Mouse (Mus musculus) spleen, adult 2 months (tissue): ENCODE results near the gene Kat5. TPM values are rescaled to one million over a fixed set of nuclear protein-coding genes. Genes with fewer than 3 reads are reported as not detected.

Source experiments
- DNase-seq, 2 experiments: peaks; one replicate each; pipeline versions ENCODE4 v3.0.0 to v3.0.0-alpha.2; 2012 to 2021; ENCODE audit warnings: low spot score in 2 of 2, low read depth in 1 of 2
- H3K27ac ChIP-seq: fragments of 200-500 bp; 2 replicates; pipeline ENCODE4 v1.5.1; 2012; ENCODE audit warnings: low read length, inconsistent platforms; ENCODE audit not compliant: insufficient read depth
- H3K27me3 ChIP-seq: fragments of 200-500 bp; 2 replicates; pipeline ENCODE4 v1.6.1; 2012; ENCODE audit warnings: mild to moderate bottlenecking, moderate library complexity, low read length, inconsistent platforms; ENCODE audit not compliant: control insufficient read depth, insufficient read depth
- H3K36me3 ChIP-seq: fragments of 200-500 bp; 2 replicates; pipeline ENCODE4 v1.6.1; 2012; ENCODE audit warnings: mild to moderate bottlenecking, low read length, inconsistent platforms; ENCODE audit not compliant: control insufficient read depth, insufficient read depth
- H3K4me1 ChIP-seq: fragments of 200-500 bp; 2 replicates; pipeline ENCODE4 v1.6.1; 2011; ENCODE audit warnings: inconsistent platforms; ENCODE audit not compliant: control insufficient read depth, insufficient read depth, insufficient read length
- H3K4me3 ChIP-seq: fragments of 200-500 bp; 2 replicates; pipeline ENCODE4 v1.5.1; 2011; ENCODE audit warnings: mild to moderate bottlenecking, inconsistent platforms; ENCODE audit not compliant: insufficient read depth, insufficient read length; ENCODE audit errors: extremely low read depth
- CTCF ChIP-seq: fragments of 200-500 bp; IDR thresholded peaks from 2 replicates; pipeline ENCODE4 v1.5.1; 2011; ENCODE audit warnings: mild to moderate bottlenecking, inconsistent platforms; ENCODE audit not compliant: insufficient read depth, insufficient read length, insufficient replicate concordance; ENCODE audit errors: extremely low read depth
- POLR2A ChIP-seq: fragments of 200-500 bp; IDR thresholded peaks from 2 replicates; pipeline ENCODE4 v1.6.1; 2011; ENCODE audit warnings: low read depth, low read length, inconsistent platforms
- WGBS: fragments of 180-500 bp; shearing (Covaris S2); methylation state at CpG from one replicate; pipeline ENCODE4 v1.1.7; 2018; 5-methylcytosine and 5-hydroxymethylcytosine counted together
- polyA plus RNA-seq: library from polyadenylated mRNA; depleted of rRNA; stranded (reverse); fragments of >200 nt; gene quantifications from 2 replicates; pipeline ENCODE4 v1.2.3, GENCODE M21; 2012

The Kat5 gene
- polyA plus RNA-seq, 1 experiment, result 37.3 TPM

GRCm38 (mm10) chr19:5607705-5608410 is 2.2 kb downstream of the Kat5 start:
- 96% methylated on average over 26 of the region's 26 CpGs for WGBS
- Histone ChIP-seq H3K4me1 (peaks cover 5% of the 10 kb centered on the region), H3K4me3 (no peak overlapping the region), H3K27me3 (no peaks in the 10 kb centered on the region), H3K36me3 (peaks cover 27% of the 10 kb centered on the region), H3K27ac (no peak overlapping the region)
- no peak for TF ChIP-seq CTCF
- no peak for TF ChIP-seq POLR2A
- DNase-seq, result no peak

GRCm38 (mm10) chr19:5606196-5606595 is 3.8 kb downstream of the Kat5 start:
- TF ChIP-seq CTCF, result no peak
- no peak for TF ChIP-seq POLR2A
- DNase-seq, result no peak
- no peak overlapping the region for H3K4me3 ChIP-seq
- no peaks in the 10 kb centered on the region for H3K27me3 ChIP-seq
- no peak overlapping the region for H3K27ac ChIP-seq
- H3K4me1 ChIP-seq, result peaks cover 10% of the 10 kb centered on the region
- WGBS, result 88% methylated on average over 8 of the region's 8 CpGs
- peaks cover 27% of the 10 kb centered on the region for H3K36me3 ChIP-seq

GRCm38 (mm10) chr19:5605126-5605525 is 4.9 kb downstream of the Kat5 start:
- 94% methylated on average over 7 of the region's 7 CpGs for WGBS
- Histone ChIP-seq H3K4me3 (no peak overlapping the region), H3K27me3 (no peaks in the 10 kb centered on the region), H3K27ac (no peak overlapping the region), H3K36me3 (peaks cover 27% of the 10 kb centered on the region), H3K4me1 (peaks cover 8% of the 10 kb centered on the region)
- TF ChIP-seq POLR2A (no peak), CTCF (no peak)
- DNase-seq, result no peak

- H3K27ac ChIP-seq, result no peak overlapping the region
- WGBS, result 89% methylated on average over 7 of the region's 7 CpGs
- no peak for TF ChIP-seq POLR2A
- TF ChIP-seq CTCF, result no peak
- H3K36me3 ChIP-seq, result peaks cover 27% of the 10 kb centered on the region
- peaks cover 7% of the 10 kb centered on the region for H3K4me1 ChIP-seq
- no peak for DNase-seq
- no peaks in the 10 kb centered on the region for H3K27me3 ChIP-seq
- no peak overlapping the region for H3K4me3 ChIP-seq
These were observed 6.4 kb downstream of the Kat5 start for GRCm38 (mm10) chr19:5603664-5604063.

GRCm38 (mm10) chr19:5601752-5602541 is 8.1 kb downstream of the Kat5 start, which contains the start of gene Rnaseh2c:
TSS of gene Rnaseh2c (plus strand) at chr19:5601873.
- DNase-seq, result peak; percentile 66 to 83
- Histone ChIP-seq H3K4me1 (peaks cover 6% of the 10 kb centered on the region), H3K27ac (peak within 1 kb of the TSS; percentile 81), H3K36me3 (peaks cover 20% of the 10 kb centered on the region), H3K27me3 (no peaks in the 10 kb centered on the region), H3K4me3 (peak within 1 kb of the TSS; percentile 88)
- no peak for TF ChIP-seq CTCF
- peak; percentile 60 for TF ChIP-seq POLR2A
- WGBS, result 1% methylated on average over 64 of the region's 64 CpGs

- Histone ChIP-seq H3K27ac (no peak overlapping the region), H3K27me3 (no peaks in the 10 kb centered on the region), H3K4me3 (no peak overlapping the region), H3K4me1 (peaks cover 6% of the 10 kb centered on the region), H3K36me3 (peaks cover 6% of the 10 kb centered on the region)
- TF ChIP-seq POLR2A (no peak), CTCF (no peak)
- no peak for DNase-seq
- WGBS, result 84% methylated on average over 4 of the region's 4 CpGs
These were observed 10.8 kb downstream of the Kat5 start for GRCm38 (mm10) chr19:5599224-5599623.
